Mouse (Mus musculus) T-cell, adult 66 days (primary cell): ENCODE results near the gene Sugct. TPM values are rescaled to one million over a fixed set of nuclear protein-coding genes. Genes with fewer than 3 reads are reported as not detected.

Source experiments
- total RNA-seq, 2 experiments: library from RNA; stranded (reverse); gene quantifications; 3 replicates in 1 of 2; 4 replicates in 1 of 2; pipeline ENCODE4 v1.2.4; 2023

The Sugct gene
- under 1 TPM; 0.39 to 0.52 TPM for total RNA-seq

GRCm38 (mm10) chr13:17694911-17695699, at the start of gene Sugct, which contains the start of gene Mplkip:
TSS of gene Sugct (minus strand) at chr13:17695553.
TSS of gene Mplkip (plus strand) at chr13:17695192.

Other genes starting within 250 kb of the Sugct start
- 10 to 100 TPM; 21.5 to 32.8 TPM for gene Mplkip, start 361 bp downstream of the Sugct start, total RNA-seq
- 100 to 1,000 TPM; 157 to 159 TPM for gene Cdk13, start 109.5 kb upstream of the Sugct start, total RNA-seq
- 10 to 100 TPM; 26.4 to 27.4 TPM for gene Rala, start 248.7 kb upstream of the Sugct start, total RNA-seq